Mouse (Mus musculus) stomach, postnatal 0 days (tissue): ENCODE measurements around the gene Pitpnm2. TPM values are rescaled to one million over a fixed set of nuclear protein-coding genes. Genes with fewer than 3 reads are reported as not detected.

Source experiments
- ATAC-seq: fragments of 200-750 bp; cut with Nextera tagmentation; 2 replicates; pipeline ENCODE4 v1.8.0; 2017; ENCODE audit not compliant: low FRiP score, low TSS enrichment
- DNase-seq: peaks from one replicate; pipeline ENCODE4 v3.0.0-alpha.2; 2016; ENCODE audit warnings: low spot score
- H3K27ac ChIP-seq: fragments of 300-500 bp; sonication (generic); replicated peaks from 2 replicates; pipeline ENCODE4 v1.5.1; 2014; ENCODE audit warnings: mild to moderate bottlenecking, control low read depth
- H3K27me3 ChIP-seq: fragments of 300-500 bp; sonication (generic); 2 replicates; pipeline ENCODE4 v1.6.1; 2014; ENCODE audit warnings: low read length; ENCODE audit not compliant: control insufficient read depth, insufficient read depth
- H3K36me3 ChIP-seq: fragments of 300-500 bp; sonication (generic); 2 replicates; pipeline ENCODE4 v1.6.1; 2014; ENCODE audit warnings: low read length, mixed read lengths; ENCODE audit not compliant: control insufficient read depth, insufficient read depth
- H3K4me1 ChIP-seq: fragments of 300-500 bp; sonication (generic); replicated peaks from 2 replicates; pipeline ENCODE4 v1.6.1; 2014; ENCODE audit warnings: antibody characterized with exemption; ENCODE audit not compliant: control insufficient read depth, insufficient read depth
- H3K4me2 ChIP-seq: fragments of 300-500 bp; sonication (generic); replicated peaks from 2 replicates; pipeline ENCODE4 v1.6.1; 2014; ENCODE audit warnings: low read depth, mild to moderate bottlenecking, control low read depth, moderate library complexity
- H3K4me3 ChIP-seq: fragments of 300-500 bp; sonication (generic); 2 replicates; pipeline ENCODE4 v1.5.1; 2014; ENCODE audit warnings: low read depth, low read length, control low read depth
- H3K9ac ChIP-seq: fragments of 300-500 bp; sonication (generic); 2 replicates; pipeline ENCODE4 v1.6.1; 2014; ENCODE audit warnings: mild to moderate bottlenecking, low read length, control low read depth, mixed read lengths
- H3K9me3 ChIP-seq: fragments of 300-500 bp; sonication (generic); 2 replicates; pipeline ENCODE4 v1.6.1; 2016; ENCODE audit warnings: low read length; ENCODE audit not compliant: control insufficient read depth
- CTCF ChIP-seq: IDR thresholded peaks from 2 replicates; pipeline ENCODE4 v1.5.1; 2016; ENCODE audit warnings: antibody characterized with exemption, low read depth, mild to moderate bottlenecking, moderate library complexity
- EP300 ChIP-seq: optimal IDR thresholded peaks from 2 replicates; pipeline ENCODE3; 2016; ENCODE audit warnings: antibody characterized with exemption
- WGBS: fragments of 180-500 bp; shearing (Covaris S2); extraction: QIAGEN DNeasy Blood & Tissue Kit; methylation state at CpG from one replicate; pipeline ENCODE4 v1.1.7; 2014; 5-methylcytosine and 5-hydroxymethylcytosine counted together
- polyA plus RNA-seq: library from polyadenylated mRNA; unstranded; fragments of >200 nt; fragmentation: Nextera tagmentation; extraction: Ambion mirVana; gene quantifications from 2 replicates; pipeline ENCODE4 v1.2.1, GENCODE M21; 2015

Pitpnm2 gene
- polyA plus RNA-seq, 1 experiment from 2014 or later, result 1.8 TPM

- H3K9me3 ChIP-seq, result no peaks in the 10 kb centered on the region
- peak overlapping the region; percentile 49 for H3K27ac ChIP-seq
- H3K4me1 ChIP-seq, result no peaks in the 10 kb centered on the region
- H3K27me3 ChIP-seq, result no peaks in the 10 kb centered on the region
- ATAC-seq (no peak; the same call in 1 of the 2 replicates), DNase-seq (no peak)
- no peaks in the 10 kb centered on the region for H3K36me3 ChIP-seq
- no peak overlapping the region for H3K4me3 ChIP-seq
- TF ChIP-seq CTCF (no peak), EP300 (no peak)
- no peak overlapping the region for H3K4me2 ChIP-seq
- 73% methylated on average over 13 of the region's 13 CpGs for WGBS
- no peak overlapping the region for H3K9ac ChIP-seq
Measured at GRCm38 (mm10) chr5:124213588-124214469, 35.7 kb downstream of the Pitpnm2 start.

GRCm38 (mm10) chr5:124211669-124212068 lies 37.9 kb downstream of the Pitpnm2 start:
- no peak for DNase-seq
- Histone ChIP-seq H3K4me2 (no peak overlapping the region), H3K9me3 (no peaks in the 10 kb centered on the region), H3K4me1 (peaks cover 6% of the 10 kb centered on the region), H3K27ac (peak overlapping the region; percentile 30; the same call in 1 of the 2 replicates), H3K4me3 (no peak overlapping the region), H3K9ac (no peak overlapping the region), H3K36me3 (no peaks in the 10 kb centered on the region), H3K27me3 (no peaks in the 10 kb centered on the region)
- TF ChIP-seq EP300, result no peak
- no peak for TF ChIP-seq CTCF
- no peak for ATAC-seq
- 74% methylated on average over 2 of the region's 2 CpGs for WGBS

- no peak for DNase-seq
- no peaks in the 10 kb centered on the region for H3K9me3 ChIP-seq
- no peak overlapping the region for H3K4me2 ChIP-seq
- H3K36me3 ChIP-seq, result no peaks in the 10 kb centered on the region
- peaks cover 9% of the 10 kb centered on the region for H3K4me1 ChIP-seq
- TF ChIP-seq CTCF (no peak), EP300 (no peak)
- WGBS, result 75% methylated on average over 8 of the region's 8 CpGs
- no peak overlapping the region for H3K4me3 ChIP-seq
- H3K27ac ChIP-seq, result peak overlapping the region; percentile 30; the same call in 1 of the 2 replicates
- no peak for ATAC-seq
- no peak overlapping the region for H3K9ac ChIP-seq
- H3K27me3 ChIP-seq, result no peaks in the 10 kb centered on the region
Measured at GRCm38 (mm10) chr5:124211234-124211633, 38.3 kb downstream of the Pitpnm2 start.

GRCm38 (mm10) chr5:124210281-124211016 lies 39.1 kb downstream of the Pitpnm2 start:
- no peak overlapping the region for H3K9ac ChIP-seq
- WGBS, result 86% methylated on average over 18 of the region's 18 CpGs
- H3K4me2 ChIP-seq, result no peak overlapping the region
- DNase-seq (no peak), ATAC-seq (no peak)
- H3K4me1 ChIP-seq, result peaks cover 13% of the 10 kb centered on the region
- H3K4me3 ChIP-seq, result no peak overlapping the region
- no peak overlapping the region for H3K27ac ChIP-seq
- no peaks in the 10 kb centered on the region for H3K9me3 ChIP-seq
- TF ChIP-seq EP300 (no peak), CTCF (no peak)
- no peaks in the 10 kb centered on the region for H3K36me3 ChIP-seq
- no peaks in the 10 kb centered on the region for H3K27me3 ChIP-seq

- H3K36me3 ChIP-seq, result no peaks in the 10 kb centered on the region
- H3K4me1 ChIP-seq, result peaks cover 13% of the 10 kb centered on the region
- H3K27ac ChIP-seq, result no peak overlapping the region
- DNase-seq (no peak), ATAC-seq (no peak)
- no peak overlapping the region for H3K4me2 ChIP-seq
- H3K9me3 ChIP-seq, result no peaks in the 10 kb centered on the region
- no peaks in the 10 kb centered on the region for H3K27me3 ChIP-seq
- 53% methylated on average over 6 of the region's 6 CpGs for WGBS
- no peak overlapping the region for H3K9ac ChIP-seq
- TF ChIP-seq CTCF (no peak), EP300 (no peak)
- H3K4me3 ChIP-seq, result no peak overlapping the region
Measured at GRCm38 (mm10) chr5:124209850-124210249, 39.7 kb downstream of the Pitpnm2 start.
